Mouse (Mus musculus) left cerebral cortex, adult 2 months (tissue): ENCODE measurements around the gene Ccdc86. TPM values are rescaled to one million over a fixed set of nuclear protein-coding genes. Genes with fewer than 3 reads are reported as not detected.
A peak's percentile ranks its signal among the peaks of the same experiment; 100 is the strongest.

Experiments
- DNase-seq, 2 experiments: peaks; one replicate each; pipeline ENCODE4 v3.0.0; 2021 to 2022; ENCODE audit warnings: low spot score in 2 of 2, mixed read lengths in 1 of 2; ENCODE audit errors: extremely low spot score in 1 of 2
- H3K27ac ChIP-seq: fragments of 200-600 bp; 2 replicates; pipeline ENCODE4 v1.8.1; 2022
- H3K4me3 ChIP-seq: fragments of 200-600 bp; 2 replicates; pipeline ENCODE4 v1.8.1; 2022
- CTCF ChIP-seq: fragments of 200-600 bp; IDR thresholded peaks from 2 replicates; pipeline ENCODE4 v1.8.1; 2022; ENCODE audit warnings: antibody characterized with exemption, mild to moderate bottlenecking, moderate library complexity
- intact Hi-C: fragments of 180-260 bp; cut with DNase I; formaldehyde crosslinking; loops from one replicate; pipeline ENCODE4 v1.15.1; 2025
- long read RNA-seq, 2 experiments: library from polyadenylated mRNA; stranded (forward); transcript quantifications; one replicate each; pipeline ENCODE4 v2.0.0; 2021; ENCODE audit warnings: borderline mapping rate in 2 of 2
- total RNA-seq, 2 experiments: library from RNA; stranded (reverse); gene quantifications; 2 replicates each; pipeline ENCODE4 v1.2.3; 2021

The Ccdc86 gene
- total RNA-seq, result 10 to 100 TPM in 1 of 2 experiments, 1 to 10 TPM in 1; 7.8 to 10.6 TPM
- long read RNA-seq, experiment 1, transcript Ccdc86-201 (4 exons, 3,003 nt), result major isoform, 7 of 7 reads
- long read RNA-seq, experiment 1, partial matches to known transcripts, result 0 of 7 reads
- long read RNA-seq, experiment 1, other reads (novel, unspliced or antisense), result 0 of 7 reads
- long read RNA-seq, experiment 2, transcript Ccdc86-201 (4 exons, 3,003 nt), result major isoform, 6 of 7 reads
- long read RNA-seq, experiment 2, partial matches to known transcripts, result 0 of 7 reads
- long read RNA-seq, experiment 2, other reads (novel, unspliced or antisense), result 1 of 7 reads

GRCm38 (mm10) chr19:10949112-10949511 lies at the start of gene Ccdc86:
Gene Ccdc86, minus strand, starts transcription at chr19:10949266.
- Histone ChIP-seq H3K4me3 (peak within 1 kb of the TSS; percentile 84), H3K27ac (peak within 1 kb of the TSS; percentile 66)
- peak; percentile 96 to 97 for DNase-seq
- no peak for TF ChIP-seq CTCF
- intact Hi-C loops, result loop anchor here (1.0 kb wide), 1 partner anchor 240 kb away; no protein-coding TSS in a partner anchor

GRCm38 (mm10) chr19:10993150-10993549 lies 44.1 kb upstream of the Ccdc86 start, which contains the start of gene Ms4a15:
Gene Ms4a15, minus strand, starts transcription at chr19:10993250.
- no peak within 1 kb of the TSS for H3K27ac ChIP-seq

GRCm38 (mm10) chr19:10991911-10992310 lies 42.8 kb upstream of the Ccdc86 start:
- no peak overlapping the region for H3K4me3 ChIP-seq
- intact Hi-C loops, result no loop called here
- DNase-seq, result no peak
- H3K27ac ChIP-seq, result no peak overlapping the region
- no peak for TF ChIP-seq CTCF

More at GRCm38 (mm10) chr19:10993150-10993549, 44.1 kb upstream of the Ccdc86 start, which contains the start of gene Ms4a15:
- intact Hi-C loops, result no loop called here
- H3K4me3 ChIP-seq, result no peak within 1 kb of the TSS
- TF ChIP-seq CTCF, result no peak
- no peak for DNase-seq

GRCm38 (mm10) chr19:10990751-10991150 lies 41.7 kb upstream of the Ccdc86 start:
- intact Hi-C loops, result no loop called here
- DNase-seq, result no peak
- TF ChIP-seq CTCF, result no peak
- Histone ChIP-seq H3K27ac (no peak overlapping the region), H3K4me3 (no peak overlapping the region)

GRCm38 (mm10) chr19:10988563-10988962 lies 39.5 kb upstream of the Ccdc86 start:
- no peak for TF ChIP-seq CTCF
- no peak overlapping the region for H3K4me3 ChIP-seq
- intact Hi-C loops, result no loop called here

GRCm38 (mm10) chr19:10985889-10986288 lies 36.8 kb upstream of the Ccdc86 start:
- no peak for DNase-seq
- TF ChIP-seq CTCF, result no peak
- H3K27ac ChIP-seq, result no peak overlapping the region
- intact Hi-C loops, result no loop called here
- H3K4me3 ChIP-seq, result no peak overlapping the region

More at GRCm38 (mm10) chr19:10988563-10988962, 39.5 kb upstream of the Ccdc86 start:
- no peak overlapping the region for H3K27ac ChIP-seq
- DNase-seq, result no peak

GRCm38 (mm10) chr19:10984551-10984950 lies 35.5 kb upstream of the Ccdc86 start:
- DNase-seq, result no peak
- no peak; the same call in 1 of the 2 replicates for TF ChIP-seq CTCF
- no peak overlapping the region for H3K4me3 ChIP-seq
- H3K27ac ChIP-seq, result no peak overlapping the region
- intact Hi-C loops, result no loop called here

GRCm38 (mm10) chr19:10983146-10983545 lies 34.1 kb upstream of the Ccdc86 start:
- intact Hi-C loops, result no loop called here

GRCm38 (mm10) chr19:10980210-10980609 lies 31.1 kb upstream of the Ccdc86 start:
- intact Hi-C loops, result no loop called here
- Histone ChIP-seq H3K27ac (no peak overlapping the region), H3K4me3 (no peak overlapping the region)
- no peak for DNase-seq
- no peak for TF ChIP-seq CTCF

More at GRCm38 (mm10) chr19:10983146-10983545, 34.1 kb upstream of the Ccdc86 start:
- DNase-seq, result no peak
- Histone ChIP-seq H3K27ac (no peak overlapping the region), H3K4me3 (no peak overlapping the region)
- TF ChIP-seq CTCF, result peak; percentile 43

GRCm38 (mm10) chr19:10979184-10980168 lies 30.4 kb upstream of the Ccdc86 start:
- peak; percentile 71 for TF ChIP-seq CTCF
- no peak overlapping the region for H3K27ac ChIP-seq
- 0 out of 2 replicates have a peak overlapping the region, but pooled peaks have one; percentile 16 for H3K4me3 ChIP-seq
- intact Hi-C loops, result no loop called here
- DNase-seq, result peak; percentile 67 to 72

- Histone ChIP-seq H3K4me3 (no peak overlapping the region), H3K27ac (no peak overlapping the region)
- intact Hi-C loops, result no loop called here
- peak; percentile 51 for TF ChIP-seq CTCF
- DNase-seq, result no peak
Measured at GRCm38 (mm10) chr19:10976318-10976717, 27.3 kb upstream of the Ccdc86 start.

GRCm38 (mm10) chr19:10975187-10975586 lies 26.1 kb upstream of the Ccdc86 start:
- TF ChIP-seq CTCF, result no peak
- Histone ChIP-seq H3K27ac (no peak overlapping the region), H3K4me3 (no peak overlapping the region)
- no peak for DNase-seq
- intact Hi-C loops, result no loop called here
